Mouse (Mus musculus) adipocyte (in vitro differentiated cells): ENCODE results near the gene Rnf114.

ENCODE experiments used
- DNase-seq: peaks from one replicate; pipeline ENCODE4 v3.0.0-alpha.2; 2016; ENCODE audit warnings: low spot score

Gene Rnf114

DNA sequence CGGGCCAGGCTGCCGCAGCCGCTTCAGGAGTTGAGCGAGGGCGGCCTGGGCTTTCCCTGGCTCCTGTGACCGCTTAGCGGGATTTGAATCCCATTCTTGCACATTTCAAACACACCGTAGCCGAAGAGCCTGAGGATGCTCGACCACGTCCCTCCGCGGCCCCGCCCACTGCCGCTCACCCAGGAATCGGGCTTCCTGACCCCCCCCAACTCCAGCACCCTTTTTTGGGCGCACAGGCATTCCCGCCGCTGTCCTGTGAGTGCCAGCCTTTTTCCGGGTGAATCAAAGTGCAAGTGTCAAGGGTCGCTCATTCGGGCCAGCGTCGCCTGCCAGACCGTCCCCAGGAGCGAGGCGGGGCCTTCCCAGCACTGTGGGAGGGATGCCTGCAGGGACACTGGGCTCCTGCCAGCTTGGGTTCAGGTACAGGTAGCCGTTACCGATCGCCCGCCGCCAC lies 11.5 kb downstream of the Rnf114 start:
- DNase-seq, result peak; percentile 68

DNA sequence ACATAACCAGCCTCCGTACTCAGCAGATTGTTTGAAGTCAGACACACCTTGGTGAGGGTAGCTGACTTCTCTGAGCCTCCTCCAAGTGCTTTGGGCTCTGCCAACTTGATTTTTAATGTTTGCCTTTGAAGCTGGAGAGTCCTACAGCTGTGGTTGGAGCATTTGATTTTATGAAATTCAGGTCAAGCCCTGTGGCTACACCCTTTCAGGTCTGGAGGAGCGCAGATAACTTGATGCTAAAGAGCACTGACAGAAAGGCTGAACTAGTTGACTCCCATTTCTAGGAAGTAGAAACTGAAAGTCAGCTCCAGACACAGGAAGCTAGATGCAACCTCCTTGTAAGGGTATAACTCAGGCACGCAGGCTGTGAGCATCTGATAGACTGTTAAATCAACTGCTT lies 12.7 kb downstream of the Rnf114 start:
- DNase-seq, result no peak

GRCm38 (mm10) chr2:167506546-167507260 lies 14.3 kb downstream of the Rnf114 start:
- DNase-seq, result no peak

GRCm38 (mm10) chr2:167507719-167508385 lies 15.4 kb downstream of the Rnf114 start:
- no peak for DNase-seq

DNA sequence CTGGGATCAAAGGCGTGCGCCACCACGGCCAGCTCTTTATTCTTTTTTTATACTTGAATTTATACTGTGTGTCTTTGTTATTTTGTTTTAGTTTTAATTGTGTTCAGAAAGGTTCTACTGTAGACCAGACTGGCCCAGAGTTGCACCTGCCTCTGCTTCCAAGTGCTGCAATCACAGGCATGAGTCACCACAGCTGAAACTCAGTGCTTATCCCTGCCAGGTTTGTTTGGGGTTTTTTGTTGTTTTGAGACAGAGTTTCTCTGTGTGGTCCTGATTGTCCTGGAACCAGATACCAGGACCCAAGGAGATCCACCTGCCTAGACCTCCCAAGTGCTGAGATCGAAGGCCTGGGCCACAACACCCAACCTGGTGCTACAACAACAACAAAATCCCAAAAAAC lies 16.1 kb downstream of the Rnf114 start:
- DNase-seq, result no peak

DNA sequence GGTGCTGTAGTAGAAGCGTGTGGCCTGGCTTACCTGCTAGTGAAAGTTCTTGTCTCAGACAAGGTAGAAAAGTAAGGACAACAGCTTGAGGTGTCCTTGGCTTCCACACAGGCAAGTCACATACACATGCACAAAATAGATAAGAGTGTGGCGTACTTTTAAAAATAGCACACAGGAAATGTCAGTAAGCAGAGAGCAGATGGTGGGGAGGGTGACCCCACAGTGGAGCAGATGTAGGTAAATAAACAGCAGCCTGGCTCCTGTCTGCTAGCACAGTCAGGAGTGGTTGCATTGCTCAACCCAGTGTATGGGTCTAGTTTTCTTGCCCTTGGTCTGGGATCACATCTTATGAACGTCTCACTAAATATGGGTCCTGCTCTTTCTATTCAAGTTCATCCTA lies 18.0 kb downstream of the Rnf114 start:
- no peak for DNase-seq

GRCm38 (mm10) chr2:167512365-167512764 lies 19.9 kb downstream of the Rnf114 start:
- DNase-seq, result no peak

DNA sequence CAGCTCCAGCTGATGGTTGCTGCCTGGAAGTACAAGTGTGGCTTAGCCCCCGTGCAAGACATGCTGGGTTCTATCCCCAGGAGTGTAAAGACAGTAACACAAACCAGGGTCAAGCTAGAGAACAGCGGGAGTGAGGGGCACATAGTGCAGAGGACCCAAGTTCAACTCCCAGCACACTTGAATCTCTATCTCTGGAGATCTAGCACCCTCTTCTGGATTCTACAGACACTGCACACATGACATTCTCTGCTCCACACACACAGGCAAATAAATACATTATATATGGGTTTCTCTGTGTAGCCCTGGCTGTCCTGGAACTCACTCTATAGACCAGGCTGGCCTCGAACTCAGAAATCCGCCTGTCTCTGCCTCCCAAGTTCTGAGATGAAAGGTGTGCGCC lies 20.5 kb downstream of the Rnf114 start:
- peak; percentile 29 for DNase-seq

GRCm38 (mm10) chr2:167514641-167515040 lies 22.2 kb downstream of the Rnf114 start:
- DNase-seq, result no peak

- no peak for DNase-seq
Measured at GRCm38 (mm10) chr2:167515688-167516087, 23.2 kb downstream of the Rnf114 start.

DNA sequence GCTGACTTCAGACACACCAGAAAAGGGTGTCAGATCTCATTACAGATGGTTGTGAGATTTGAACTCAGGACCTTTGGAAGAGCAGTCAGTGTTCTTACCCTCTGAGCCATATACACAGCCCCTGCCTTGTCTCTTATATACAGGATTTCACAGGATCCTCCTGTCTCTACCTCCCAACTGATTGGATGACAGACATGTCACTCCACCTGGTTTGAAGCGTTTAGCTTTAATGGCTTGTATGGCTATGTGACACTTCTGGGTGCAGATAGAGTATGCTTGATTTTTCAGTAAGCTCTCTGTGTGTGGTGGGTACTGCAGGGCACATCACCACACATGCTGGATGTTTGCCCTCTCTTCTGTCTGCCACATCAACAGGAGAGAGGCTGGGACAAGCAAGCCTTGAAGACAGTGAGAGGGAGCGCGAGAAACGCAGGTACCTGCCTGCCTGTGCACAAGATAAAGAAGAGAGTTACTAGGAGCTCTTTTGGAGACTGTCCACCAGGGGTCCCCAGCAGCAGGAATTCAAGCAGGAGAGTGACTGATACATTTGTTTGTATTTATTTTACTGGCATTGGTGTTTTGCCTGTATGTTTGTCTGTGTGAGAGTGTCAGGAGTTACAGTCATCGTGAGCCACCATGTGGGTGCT lies 27.3 kb downstream of the Rnf114 start:
- DNase-seq, result no peak

- DNase-seq, result no peak
Measured at GRCm38 (mm10) chr2:167528278-167528677, 35.8 kb downstream of the Rnf114 start.

DNA sequence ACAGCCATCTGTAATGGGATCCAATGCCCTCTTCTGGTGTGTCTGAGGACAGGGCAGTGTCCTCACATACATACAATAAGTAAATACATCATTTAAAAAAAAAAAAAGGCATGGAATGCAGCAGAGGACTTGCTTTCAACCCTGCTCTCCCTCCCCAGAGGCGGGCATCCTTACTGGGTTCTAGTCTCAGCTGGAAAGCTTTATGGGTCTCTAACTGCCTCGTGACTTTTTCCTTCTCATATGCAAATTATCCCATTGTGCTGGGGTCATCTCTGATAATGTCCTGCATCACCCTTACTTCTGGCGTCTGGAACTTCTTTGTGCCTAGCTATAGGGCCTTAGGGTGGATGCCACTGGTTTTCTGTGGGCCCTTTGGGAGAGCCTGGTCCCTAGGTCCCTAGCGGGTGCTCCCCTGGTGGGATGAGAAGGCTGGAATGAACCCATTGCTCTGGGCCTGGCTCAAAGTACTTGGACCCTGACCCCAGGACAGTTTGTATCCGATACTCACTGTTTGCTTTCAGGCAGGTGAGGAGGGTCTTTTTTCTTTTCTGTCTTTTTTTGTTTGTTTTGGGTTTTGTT lies 37.6 kb downstream of the Rnf114 start:
- no peak for DNase-seq

DNA sequence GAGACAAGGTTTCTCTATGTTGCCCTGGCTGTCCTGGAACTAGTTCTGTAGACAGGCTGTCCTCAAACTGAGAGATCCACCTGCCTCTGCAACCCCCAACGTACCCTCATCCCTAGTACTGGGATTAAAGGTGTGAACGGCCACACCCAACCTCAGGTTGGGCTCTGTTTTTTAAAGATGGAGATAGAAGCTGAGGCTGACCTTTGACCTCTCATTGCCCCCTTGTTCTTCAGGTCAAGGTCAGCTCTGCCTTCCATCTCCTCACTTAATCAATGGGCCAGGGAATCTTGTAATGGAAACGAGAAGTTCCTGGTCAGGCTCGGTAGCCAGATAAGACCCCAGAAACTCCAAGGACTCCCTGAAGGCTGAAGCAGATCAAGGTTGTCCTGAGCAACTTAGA lies 38.1 kb downstream of the Rnf114 start:
- DNase-seq, result no peak

GRCm38 (mm10) chr2:167532131-167532530 lies 39.7 kb downstream of the Rnf114 start:
- peak; percentile 55 for DNase-seq

- DNase-seq, result no peak
Measured at GRCm38 (mm10) chr2:167533880-167534279, 41.4 kb downstream of the Rnf114 start.

DNA sequence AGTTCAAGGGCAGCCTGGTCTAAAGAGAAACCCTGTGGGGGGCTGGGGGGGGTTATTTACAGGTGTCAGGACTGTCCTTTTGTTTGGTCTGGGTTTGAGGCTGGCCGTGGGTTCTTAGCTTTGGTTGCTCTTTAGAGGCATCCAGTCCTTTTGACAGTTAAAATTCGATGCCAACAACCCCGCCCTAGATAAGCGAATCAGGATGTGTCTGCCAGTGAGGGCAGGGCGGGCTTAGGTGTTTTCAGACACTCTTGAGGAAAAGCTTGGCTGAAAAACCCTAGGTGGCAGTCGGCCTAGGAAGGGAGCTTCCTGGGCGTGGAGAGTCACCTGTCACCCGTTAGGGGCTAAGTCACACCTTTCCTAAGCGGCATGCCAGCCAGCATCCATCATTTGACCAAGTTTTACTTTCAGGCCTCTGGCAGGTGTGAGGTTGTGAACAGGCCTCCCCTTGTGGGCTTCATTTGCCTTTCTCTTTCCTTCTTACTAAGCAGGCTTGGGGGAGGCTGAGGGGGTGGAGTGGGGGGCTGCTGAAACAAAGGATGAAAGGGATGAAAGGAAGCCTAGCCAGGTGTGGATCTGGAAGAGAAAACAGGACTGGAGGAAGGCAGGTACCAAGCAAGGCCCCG lies 44.0 kb downstream of the Rnf114 start:
- DNase-seq, result no peak

DNA sequence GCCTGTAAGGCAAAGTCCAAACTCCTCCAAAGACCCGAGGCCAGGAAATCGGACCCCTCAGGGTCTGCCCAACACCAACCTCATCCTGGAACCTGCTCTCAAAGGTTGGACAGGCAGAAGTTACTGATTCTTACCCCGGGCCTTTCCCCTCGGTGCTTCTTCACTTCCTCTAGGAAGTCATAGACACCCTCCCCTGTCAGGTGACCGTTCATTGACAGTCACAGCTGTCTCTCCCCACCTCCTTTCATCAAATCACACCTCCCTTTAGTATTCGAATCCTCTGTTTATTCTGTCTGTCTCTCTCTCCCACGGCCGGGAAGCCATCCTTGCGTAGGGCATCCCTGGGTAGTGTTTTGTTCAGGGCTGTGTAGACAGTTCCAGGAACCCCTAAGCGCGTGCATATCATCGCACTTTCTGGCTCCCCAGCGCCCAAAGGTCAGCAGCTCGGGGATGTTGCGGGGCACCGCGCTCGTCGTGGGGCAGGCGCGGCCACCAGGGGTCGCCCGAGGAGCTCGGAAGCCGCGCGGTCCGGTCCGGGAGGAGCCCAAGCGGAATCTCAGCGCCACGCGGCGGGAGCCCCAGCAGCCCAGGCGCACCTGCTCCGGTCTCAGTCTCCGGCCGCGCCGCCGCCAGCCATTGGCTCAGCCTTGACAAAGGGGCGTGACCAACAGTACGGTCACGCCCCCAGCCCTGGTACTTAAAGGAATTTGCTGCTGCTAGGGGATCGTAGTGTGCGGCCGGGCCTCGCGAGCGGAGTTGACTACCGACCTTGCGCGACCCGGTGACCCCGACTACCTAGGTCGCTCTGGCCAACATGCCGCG lies 45.2 kb downstream of the Rnf114 start, which contains the start of gene Snai1:
TSS of gene Snai1 (plus strand) at position 720 of the 822 bp plus-strand sequence.
- peak; percentile 98 for DNase-seq

- peak; percentile 48 for DNase-seq
Measured at GRCm38 (mm10) chr2:167538671-167539306, 46.3 kb downstream of the Rnf114 start.

GRCm38 (mm10) chr2:167539536-167540476 lies 47.4 kb downstream of the Rnf114 start:
- DNase-seq, result peak; percentile 33
